Mouse (Mus musculus): ENCODE measurements around the gene Htr5a. TPM values are rescaled to one million over a fixed set of nuclear protein-coding genes. Genes with fewer than 3 reads are reported as not detected.

Gene Htr5a
- polyA plus RNA-seq, 2 experiments, result not detected

DNA sequence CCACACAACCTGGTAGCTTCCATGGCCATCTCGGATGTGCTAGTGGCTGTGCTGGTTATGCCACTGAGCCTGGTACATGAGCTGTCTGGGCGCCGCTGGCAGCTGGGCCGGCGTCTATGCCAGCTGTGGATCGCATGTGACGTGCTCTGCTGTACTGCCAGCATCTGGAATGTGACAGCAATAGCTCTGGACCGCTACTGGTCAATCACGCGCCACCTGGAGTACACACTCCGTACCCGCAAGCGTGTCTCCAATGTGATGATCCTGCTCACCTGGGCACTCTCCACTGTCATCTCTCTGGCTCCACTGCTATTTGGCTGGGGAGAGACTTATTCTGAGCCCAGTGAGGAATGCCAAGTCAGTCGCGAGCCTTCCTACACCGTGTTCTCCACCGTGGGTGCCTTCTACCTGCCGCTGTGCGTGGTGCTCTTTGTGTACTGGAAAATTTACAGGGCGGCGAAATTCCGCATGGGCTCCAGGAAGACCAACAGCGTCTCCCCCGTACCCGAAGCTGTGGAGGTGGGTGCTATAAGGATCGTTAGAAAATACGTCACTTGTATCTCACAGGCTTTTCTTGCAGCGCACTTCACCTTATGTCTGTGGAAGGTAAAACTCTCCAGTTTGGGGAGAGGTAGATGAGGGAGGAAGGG, 847 bp downstream of the Htr5a start:
- H3K36me3 ChIP-seq (replicated peaks; ENCODE audit: control insufficient read depth, insufficient read depth, low read depth), result no peaks in the 10 kb centered on the region
- WGBS (ENCODE audit: insufficient replicate concordance), result 66% methylated on average over 28 of the region's 28 CpGs
- TF ChIP-seq EP300 (IDR thresholded peaks at IDR 0.05; ENCODE audit: low read depth), result no peak
- TF ChIP-seq CTCF (IDR thresholded peaks at IDR 0.05; ENCODE audit: low read depth), result no peak
- no peak overlapping the region for H3K27ac ChIP-seq
- ATAC-seq (ENCODE audit: insufficient read depth) (no peak), DNase-seq (ENCODE audit: low read depth in 3 of 3, low spot score in 3 of 3) (no peak)
- no peak overlapping the region for H3K9ac ChIP-seq (replicated peaks)
- no peaks in the 10 kb centered on the region for H3K9me3 ChIP-seq (ENCODE audit: control insufficient read depth, low read length)
- peaks cover 5% of the 10 kb centered on the region; the same call in 1 of the 2 replicates for H3K27me3 ChIP-seq (ENCODE audit: control insufficient read depth, insufficient read depth, low read length)
- no peak overlapping the region for H3K4me2 ChIP-seq (ENCODE audit: low read depth)
- no peak overlapping the region for H3K4me3 ChIP-seq (ENCODE audit: insufficient read depth in 1 of 2, low read depth in 2 of 2, low read length in 2 of 2)
- no peaks in the 10 kb centered on the region for H3K4me1 ChIP-seq (replicated peaks; ENCODE audit: control insufficient read depth in 2 of 2, insufficient read depth in 2 of 2, low read length in 1 of 2)

DNA sequence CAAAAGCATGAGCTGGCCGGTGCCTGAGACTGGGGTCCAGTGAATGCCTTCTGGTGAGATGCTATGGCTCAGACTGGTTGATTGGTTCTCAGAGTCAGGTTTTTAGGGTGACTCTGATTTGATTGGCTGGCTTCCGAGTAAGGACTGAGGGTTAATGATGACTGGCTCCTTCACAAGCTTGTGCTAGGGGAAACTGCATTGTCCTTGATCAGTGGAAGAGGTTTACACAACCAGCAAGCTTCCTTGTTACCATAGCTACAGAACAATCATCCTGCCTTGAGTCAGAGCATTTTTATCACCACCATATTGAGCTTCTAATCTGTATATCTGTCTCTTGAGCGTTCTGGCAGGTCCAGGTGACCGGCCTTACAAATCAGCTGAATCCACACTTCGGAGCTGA, 5.0 kb downstream of the Htr5a start:
- H3K27me3 ChIP-seq (ENCODE audit: control insufficient read depth, insufficient read depth, low read length), result peaks cover 2% of the 10 kb centered on the region; the same call in 1 of the 2 replicates
- no peak for DNase-seq (ENCODE audit: low read depth in 3 of 3, low spot score in 3 of 3)
- 51% methylated on average over 5 of the region's 5 CpGs for WGBS (ENCODE audit: insufficient replicate concordance)
- no peaks in the 10 kb centered on the region for H3K4me1 ChIP-seq (replicated peaks; ENCODE audit: control insufficient read depth in 2 of 2, insufficient read depth in 2 of 2, low read length in 1 of 2)
- H3K9me3 ChIP-seq (ENCODE audit: control insufficient read depth, low read length), result no peaks in the 10 kb centered on the region
- H3K4me3 ChIP-seq (ENCODE audit: insufficient read depth in 1 of 2, low read depth in 2 of 2, low read length in 2 of 2), result no peak overlapping the region
- H3K27ac ChIP-seq, result no peak overlapping the region
- no peak overlapping the region for H3K4me2 ChIP-seq (ENCODE audit: low read depth)
- H3K9ac ChIP-seq (replicated peaks), result no peak overlapping the region
- H3K36me3 ChIP-seq (replicated peaks; ENCODE audit: control insufficient read depth, insufficient read depth, low read depth), result no peaks in the 10 kb centered on the region
- TF ChIP-seq CTCF (IDR thresholded peaks at IDR 0.05; ENCODE audit: low read depth) (no peak), EP300 (IDR thresholded peaks at IDR 0.05; ENCODE audit: low read depth) (no peak)
- no peak for ATAC-seq (ENCODE audit: insufficient read depth)

DNA sequence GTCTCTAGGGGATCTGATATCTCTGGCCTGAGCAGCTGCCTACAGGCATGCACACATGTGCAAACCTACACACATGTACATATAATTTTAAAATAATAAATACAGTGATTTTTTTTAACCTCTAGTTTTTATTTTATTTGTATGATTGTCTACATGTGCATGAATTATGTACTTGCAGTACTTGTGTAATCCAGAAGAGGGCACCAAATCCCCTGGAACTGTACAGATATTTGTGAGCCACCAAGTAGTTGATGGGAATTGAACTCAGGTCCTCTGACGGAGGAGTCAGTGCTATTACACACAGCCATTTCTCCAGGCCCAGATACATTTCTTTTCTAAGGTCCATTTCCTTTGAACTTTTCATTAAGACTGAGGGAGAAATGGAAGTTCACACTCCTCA, 12.3 kb downstream of the Htr5a start:
- ATAC-seq (ENCODE audit: insufficient read depth) (no peak), DNase-seq (ENCODE audit: low read depth in 3 of 3, low spot score in 3 of 3) (peak in 1 of 3 experiments; percentile 9)
- H3K4me3 ChIP-seq (ENCODE audit: insufficient read depth in 1 of 2, low read depth in 2 of 2, low read length in 2 of 2), result no peak overlapping the region
- WGBS (ENCODE audit: insufficient replicate concordance), result 45% methylated on average over 1 of the region's 1 CpGs
- no peak overlapping the region for H3K4me2 ChIP-seq (ENCODE audit: low read depth)
- no peaks in the 10 kb centered on the region for H3K9me3 ChIP-seq (ENCODE audit: control insufficient read depth, low read length)
- no peak overlapping the region for H3K27ac ChIP-seq
- H3K9ac ChIP-seq (replicated peaks), result no peak overlapping the region
- no peaks in the 10 kb centered on the region for H3K36me3 ChIP-seq (replicated peaks; ENCODE audit: control insufficient read depth, insufficient read depth, low read depth)
- peak; percentile 69 for TF ChIP-seq CTCF (IDR thresholded peaks at IDR 0.05; ENCODE audit: low read depth)
- TF ChIP-seq EP300 (IDR thresholded peaks at IDR 0.05; ENCODE audit: low read depth), result no peak
- H3K27me3 ChIP-seq (ENCODE audit: control insufficient read depth, insufficient read depth, low read length), result no peaks in the 10 kb centered on the region
- no peaks in the 10 kb centered on the region for H3K4me1 ChIP-seq (replicated peaks; ENCODE audit: control insufficient read depth in 2 of 2, insufficient read depth in 2 of 2, low read length in 1 of 2)

DNA sequence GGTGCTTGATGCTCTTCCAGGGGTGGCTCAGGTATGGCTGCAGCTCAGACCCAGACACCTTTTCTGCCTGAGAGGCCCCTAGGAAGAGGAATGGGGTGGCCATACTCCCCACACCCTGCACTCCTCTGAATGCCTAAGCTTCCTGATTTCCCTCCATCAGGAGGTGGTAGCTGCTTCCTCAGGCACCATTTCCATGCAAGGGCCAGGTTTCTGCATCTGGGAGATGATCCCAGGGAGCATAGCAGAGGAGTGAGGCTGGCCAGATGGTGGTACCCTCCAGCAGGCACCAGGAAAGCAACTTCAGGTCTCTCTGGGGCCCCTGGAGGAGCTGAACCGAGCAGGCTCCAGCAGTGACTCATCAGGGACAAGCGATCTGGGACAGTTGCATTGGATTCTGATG, 13.8 kb downstream of the Htr5a start:
- WGBS (ENCODE audit: insufficient replicate concordance), result 43% methylated on average over 2 of the region's 2 CpGs
- H3K27me3 ChIP-seq (ENCODE audit: control insufficient read depth, insufficient read depth, low read length), result no peaks in the 10 kb centered on the region
- H3K9me3 ChIP-seq (ENCODE audit: control insufficient read depth, low read length), result no peaks in the 10 kb centered on the region
- ATAC-seq (ENCODE audit: insufficient read depth) (no peak), DNase-seq (ENCODE audit: low read depth in 3 of 3, low spot score in 3 of 3) (no peak)
- H3K27ac ChIP-seq, result no peak overlapping the region
- H3K4me3 ChIP-seq (ENCODE audit: insufficient read depth in 1 of 2, low read depth in 2 of 2, low read length in 2 of 2), result no peak overlapping the region
- H3K4me2 ChIP-seq (ENCODE audit: low read depth), result no peak overlapping the region
- TF ChIP-seq CTCF (IDR thresholded peaks at IDR 0.05; ENCODE audit: low read depth) (no peak), EP300 (IDR thresholded peaks at IDR 0.05; ENCODE audit: low read depth) (no peak)
- no peaks in the 10 kb centered on the region for H3K36me3 ChIP-seq (replicated peaks; ENCODE audit: control insufficient read depth, insufficient read depth, low read depth)
- no peaks in the 10 kb centered on the region for H3K4me1 ChIP-seq (replicated peaks; ENCODE audit: control insufficient read depth in 2 of 2, insufficient read depth in 2 of 2, low read length in 1 of 2)
- H3K9ac ChIP-seq (replicated peaks), result no peak overlapping the region

DNA sequence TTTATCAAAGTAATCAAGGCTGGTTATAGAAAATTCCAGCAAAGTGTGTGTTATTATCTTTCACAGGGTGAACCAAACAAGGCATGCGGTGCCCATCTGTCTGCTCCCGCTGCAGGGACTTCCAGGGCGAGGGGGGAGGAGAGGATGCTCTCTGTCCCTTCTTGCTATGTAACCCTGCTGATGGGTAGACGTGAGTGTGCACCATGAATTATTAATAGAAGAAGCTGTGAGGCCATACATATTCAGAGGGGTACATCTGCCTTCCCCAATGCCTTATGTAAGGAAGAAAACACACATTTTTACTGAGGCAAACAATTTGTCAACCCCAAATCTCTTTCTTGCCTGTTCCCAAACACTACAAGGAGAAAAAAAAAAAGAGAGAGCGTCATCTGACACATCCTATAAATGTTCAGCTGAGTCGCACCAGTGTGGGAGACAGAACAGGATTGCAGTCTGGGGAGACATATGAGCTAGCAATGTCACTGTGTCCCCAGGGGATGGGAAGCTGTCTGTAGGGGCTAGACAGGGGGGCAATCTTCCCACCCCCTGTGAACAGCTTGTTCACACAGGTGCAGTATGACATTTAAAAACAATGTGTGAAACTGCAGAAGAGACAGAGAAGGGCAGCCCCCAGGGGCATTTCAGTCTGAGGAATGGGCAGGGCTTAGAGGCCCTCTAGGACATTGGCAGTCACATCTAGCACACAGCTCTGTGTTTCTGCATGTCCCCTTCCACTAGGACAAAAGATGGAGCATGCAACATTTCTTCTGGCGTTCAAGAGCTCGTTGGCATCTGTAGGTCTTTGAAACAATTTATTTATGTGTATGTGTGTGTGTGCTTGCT, 31.5 kb downstream of the Htr5a start:
- WGBS (ENCODE audit: insufficient replicate concordance), result 59% methylated on average over 8 of the region's 8 CpGs
- H3K27me3 ChIP-seq (ENCODE audit: control insufficient read depth, insufficient read depth, low read length), result no peaks in the 10 kb centered on the region
- ATAC-seq (ENCODE audit: insufficient read depth) (no peak), DNase-seq (ENCODE audit: low read depth in 3 of 3, low spot score in 3 of 3) (no peak)
- H3K4me1 ChIP-seq (replicated peaks; ENCODE audit: control insufficient read depth in 2 of 2, insufficient read depth in 2 of 2, low read length in 1 of 2), result no peaks in the 10 kb centered on the region
- no peaks in the 10 kb centered on the region for H3K9me3 ChIP-seq (ENCODE audit: control insufficient read depth, low read length)
- no peak overlapping the region for H3K4me3 ChIP-seq (ENCODE audit: insufficient read depth in 1 of 2, low read depth in 2 of 2, low read length in 2 of 2)
- TF ChIP-seq CTCF (IDR thresholded peaks at IDR 0.05; ENCODE audit: low read depth) (no peak), EP300 (IDR thresholded peaks at IDR 0.05; ENCODE audit: low read depth) (no peak)
- H3K36me3 ChIP-seq (replicated peaks; ENCODE audit: control insufficient read depth, insufficient read depth, low read depth), result no peaks in the 10 kb centered on the region
- H3K27ac ChIP-seq, result no peak overlapping the region
- no peak overlapping the region for H3K9ac ChIP-seq (replicated peaks)
- H3K4me2 ChIP-seq (ENCODE audit: low read depth), result no peak overlapping the region

Data from liver, embryonic 14.5 days (tissue).